Mouse (Mus musculus) midbrain, embryonic 15.5 days (tissue): ENCODE measurements at regions not wholly inside any gene's neighbourhood (a gene's known extent, or its start where the extent isn't known, plus 50 kb on each side); places are given as distances from the start of the nearest gene placed in this dataset.

Source experiments
- ATAC-seq: fragments of 200-750 bp; cut with Nextera tagmentation; replicated peaks from 2 replicates; pipeline ENCODE4 v1.8.0; 2017; ENCODE audit warnings: moderate TSS enrichment
- H3K27ac ChIP-seq: fragments of 300-500 bp; sonication (generic); 2 replicates; pipeline ENCODE4 v1.5.1; 2015; ENCODE audit warnings: mild to moderate bottlenecking, inconsistent platforms
- H3K27me3 ChIP-seq: fragments of 300-500 bp; sonication (generic); replicated peaks from 2 replicates; pipeline ENCODE4 v1.6.1; 2015; ENCODE audit warnings: inconsistent platforms
- H3K36me3 ChIP-seq: fragments of 300-500 bp; sonication (generic); replicated peaks from 2 replicates; pipeline ENCODE4 v1.6.1; 2015; ENCODE audit warnings: inconsistent platforms
- H3K4me1 ChIP-seq: fragments of 300-500 bp; sonication (generic); 2 replicates; pipeline ENCODE4 v1.6.1; 2015; ENCODE audit warnings: inconsistent platforms
- H3K4me2 ChIP-seq: fragments of 300-500 bp; sonication (generic); 2 replicates; pipeline ENCODE4 v1.6.1; 2015; ENCODE audit warnings: inconsistent platforms, mild to moderate bottlenecking, moderate library complexity
- H3K4me3 ChIP-seq: fragments of 300-500 bp; sonication (generic); 2 replicates; pipeline ENCODE4 v1.5.1; 2015; ENCODE audit warnings: mild to moderate bottlenecking, inconsistent platforms
- H3K9ac ChIP-seq: fragments of 300-500 bp; sonication (generic); 2 replicates; pipeline ENCODE4 v1.6.1; 2015; ENCODE audit warnings: mild to moderate bottlenecking, inconsistent platforms
- H3K9me3 ChIP-seq: fragments of 300-500 bp; sonication (generic); 2 replicates; pipeline ENCODE4 v1.6.1; 2016; ENCODE audit warnings: inconsistent platforms
- WGBS: fragments of 180-500 bp; shearing (Covaris S2); methylation state at CpG from one replicate; pipeline ENCODE4 v1.1.7; 2015; ENCODE audit warnings: mixed read lengths; 5-methylcytosine and 5-hydroxymethylcytosine counted together

GRCm38 (mm10) chr1:125307223-125307622 is 128.3 kb downstream of the Actr3 start:
- no peak overlapping the region for H3K4me2 ChIP-seq
- H3K27ac ChIP-seq, result no peak overlapping the region
- no peak overlapping the region for H3K4me3 ChIP-seq
- H3K36me3 ChIP-seq, result no peaks in the 10 kb centered on the region
- H3K27me3 ChIP-seq, result no peaks in the 10 kb centered on the region
- H3K4me1 ChIP-seq, result no peaks in the 10 kb centered on the region
- ATAC-seq, result no peak
- no peak overlapping the region for H3K9ac ChIP-seq
- WGBS, result 79% methylated on average over 3 of the region's 3 CpGs
- H3K9me3 ChIP-seq, result no peaks in the 10 kb centered on the region

GRCm38 (mm10) chr1:125298520-125299090 is 136.9 kb downstream of the Actr3 start:
- Histone ChIP-seq H3K9ac (no peak overlapping the region), H3K4me1 (no peaks in the 10 kb centered on the region), H3K4me3 (no peak overlapping the region), H3K27ac (no peak overlapping the region), H3K36me3 (no peaks in the 10 kb centered on the region), H3K4me2 (no peak overlapping the region), H3K27me3 (no peaks in the 10 kb centered on the region), H3K9me3 (no peaks in the 10 kb centered on the region)
- 83% methylated on average over 5 of the region's 5 CpGs for WGBS
- ATAC-seq, result no peak

- Histone ChIP-seq H3K27ac (no peak overlapping the region), H3K9ac (no peak overlapping the region), H3K9me3 (no peaks in the 10 kb centered on the region), H3K36me3 (no peaks in the 10 kb centered on the region), H3K4me2 (no peak overlapping the region), H3K4me3 (no peak overlapping the region), H3K27me3 (no peaks in the 10 kb centered on the region), H3K4me1 (no peaks in the 10 kb centered on the region)
- WGBS, result 92% methylated on average over 3 of the region's 3 CpGs
- no peak for ATAC-seq
These were observed 139.9 kb downstream of the Actr3 start for GRCm38 (mm10) chr1:125295646-125296045.

GRCm38 (mm10) chr1:125290320-125291021 is 145.1 kb downstream of the Actr3 start:
- H3K4me3 ChIP-seq, result no peak overlapping the region
- no peak overlapping the region for H3K4me2 ChIP-seq
- H3K27ac ChIP-seq, result no peak overlapping the region
- H3K9me3 ChIP-seq, result no peaks in the 10 kb centered on the region
- no peak for ATAC-seq
- no peak overlapping the region for H3K9ac ChIP-seq
- no peaks in the 10 kb centered on the region for H3K4me1 ChIP-seq
- WGBS, result 95% methylated on average over 12 of the region's 12 CpGs
- no peaks in the 10 kb centered on the region for H3K36me3 ChIP-seq
- no peaks in the 10 kb centered on the region for H3K27me3 ChIP-seq

GRCm38 (mm10) chr1:125286347-125286746 is 149.2 kb downstream of the Actr3 start:
- Histone ChIP-seq H3K4me2 (no peak overlapping the region), H3K4me1 (no peaks in the 10 kb centered on the region), H3K36me3 (no peaks in the 10 kb centered on the region), H3K27me3 (no peaks in the 10 kb centered on the region), H3K27ac (no peak overlapping the region), H3K9me3 (no peaks in the 10 kb centered on the region), H3K4me3 (no peak overlapping the region), H3K9ac (no peak overlapping the region)
- ATAC-seq, result no peak
- 66% methylated on average over 2 of the region's 2 CpGs for WGBS

GRCm38 (mm10) chr1:125284693-125285092 is 150.8 kb downstream of the Actr3 start:
- no peak overlapping the region for H3K4me3 ChIP-seq
- no peaks in the 10 kb centered on the region for H3K27me3 ChIP-seq
- no peaks in the 10 kb centered on the region for H3K36me3 ChIP-seq
- H3K9me3 ChIP-seq, result no peaks in the 10 kb centered on the region
- no peak overlapping the region for H3K4me2 ChIP-seq
- H3K27ac ChIP-seq, result no peak overlapping the region
- no peak for ATAC-seq
- H3K4me1 ChIP-seq, result no peaks in the 10 kb centered on the region
- 77% methylated on average over 2 of the region's 2 CpGs for WGBS
- no peak overlapping the region for H3K9ac ChIP-seq

- Histone ChIP-seq H3K4me1 (no peaks in the 10 kb centered on the region), H3K27ac (no peak overlapping the region), H3K9me3 (no peaks in the 10 kb centered on the region), H3K9ac (no peak overlapping the region), H3K36me3 (no peaks in the 10 kb centered on the region), H3K27me3 (no peaks in the 10 kb centered on the region), H3K4me2 (no peak overlapping the region), H3K4me3 (no peak overlapping the region)
- ATAC-seq, result peak; percentile 72
- 48% methylated on average over 2 of the region's 2 CpGs for WGBS
These were observed 161.8 kb downstream of the Actr3 start for GRCm38 (mm10) chr1:125273752-125274151.

- no peaks in the 10 kb centered on the region for H3K36me3 ChIP-seq
- no peak overlapping the region for H3K4me3 ChIP-seq
- WGBS, result 79% methylated on average over 6 of the region's 6 CpGs
- no peak overlapping the region for H3K9ac ChIP-seq
- H3K9me3 ChIP-seq, result no peaks in the 10 kb centered on the region
- H3K27me3 ChIP-seq, result no peaks in the 10 kb centered on the region
- H3K4me2 ChIP-seq, result no peak overlapping the region
- H3K27ac ChIP-seq, result no peak overlapping the region
- H3K4me1 ChIP-seq, result no peaks in the 10 kb centered on the region
- peak; percentile 58; the same call in 1 of the 2 replicates for ATAC-seq
These were observed 171.8 kb downstream of the Actr3 start for GRCm38 (mm10) chr1:125263684-125264083.

GRCm38 (mm10) chr1:125263068-125263467 is 172.5 kb downstream of the Actr3 start:
- no peak overlapping the region for H3K4me3 ChIP-seq
- no peak overlapping the region for H3K9ac ChIP-seq
- no peaks in the 10 kb centered on the region for H3K27me3 ChIP-seq
- H3K27ac ChIP-seq, result no peak overlapping the region
- H3K36me3 ChIP-seq, result no peaks in the 10 kb centered on the region
- peak; percentile 33; the same call in 1 of the 2 replicates for ATAC-seq
- 78% methylated on average over 6 of the region's 6 CpGs for WGBS
- H3K9me3 ChIP-seq, result no peaks in the 10 kb centered on the region
- no peaks in the 10 kb centered on the region for H3K4me1 ChIP-seq
- H3K4me2 ChIP-seq, result no peak overlapping the region

GRCm38 (mm10) chr1:125242345-125242744 is 193.2 kb downstream of the Actr3 start:
- Histone ChIP-seq H3K27ac (no peak overlapping the region), H3K27me3 (no peaks in the 10 kb centered on the region), H3K4me1 (no peaks in the 10 kb centered on the region), H3K9me3 (no peaks in the 10 kb centered on the region), H3K9ac (no peak overlapping the region), H3K4me3 (no peak overlapping the region), H3K36me3 (no peaks in the 10 kb centered on the region), H3K4me2 (no peak overlapping the region)
- no peak for ATAC-seq
- 92% methylated on average over 7 of the region's 7 CpGs for WGBS

GRCm38 (mm10) chr1:125241717-125242116 is 193.8 kb downstream of the Actr3 start:
- WGBS, result 96% methylated on average over 1 of the region's 1 CpGs
- Histone ChIP-seq H3K36me3 (no peaks in the 10 kb centered on the region), H3K27me3 (no peaks in the 10 kb centered on the region), H3K4me1 (no peaks in the 10 kb centered on the region), H3K4me2 (no peak overlapping the region), H3K9ac (no peak overlapping the region), H3K9me3 (no peaks in the 10 kb centered on the region), H3K4me3 (no peak overlapping the region), H3K27ac (no peak overlapping the region)
- no peak for ATAC-seq

GRCm38 (mm10) chr1:125237595-125237988 is 197.9 kb downstream of the Actr3 start:
- WGBS, result 92% methylated on average over 3 of the region's 3 CpGs
- Histone ChIP-seq H3K9ac (no peak overlapping the region), H3K27ac (no peak overlapping the region), H3K27me3 (no peaks in the 10 kb centered on the region), H3K9me3 (no peaks in the 10 kb centered on the region), H3K4me1 (no peaks in the 10 kb centered on the region), H3K4me3 (no peak overlapping the region), H3K36me3 (no peaks in the 10 kb centered on the region), H3K4me2 (no peak overlapping the region)
- ATAC-seq, result no peak

- Histone ChIP-seq H3K4me3 (no peak overlapping the region), H3K4me1 (no peaks in the 10 kb centered on the region), H3K27ac (no peak overlapping the region), H3K9me3 (no peaks in the 10 kb centered on the region), H3K36me3 (no peaks in the 10 kb centered on the region), H3K27me3 (no peaks in the 10 kb centered on the region), H3K9ac (no peak overlapping the region), H3K4me2 (no peak overlapping the region)
- ATAC-seq, result no peak
- WGBS, result 82% methylated on average over 10 of the region's 10 CpGs
These were observed 198.5 kb downstream of the Actr3 start for GRCm38 (mm10) chr1:125236948-125237594.
